Mouse (Mus musculus): ENCODE data around the gene 2410004B18Rik.
"Not testable (repeated sequence)": the region's sequence is repeated elsewhere in the genome, so short reads cannot be mapped to it uniquely, and the experiment has no call there.

The 2410004B18Rik gene

GRCm38 (mm10) chr3:145937505-145938404 is at the start of gene 2410004B18Rik:
Gene 2410004B18Rik (plus strand): TSS chr3:145938014.
- peak; percentile 85 to 92 for DNase-seq (ENCODE audit: low spot score in 2 of 2)

DNA sequence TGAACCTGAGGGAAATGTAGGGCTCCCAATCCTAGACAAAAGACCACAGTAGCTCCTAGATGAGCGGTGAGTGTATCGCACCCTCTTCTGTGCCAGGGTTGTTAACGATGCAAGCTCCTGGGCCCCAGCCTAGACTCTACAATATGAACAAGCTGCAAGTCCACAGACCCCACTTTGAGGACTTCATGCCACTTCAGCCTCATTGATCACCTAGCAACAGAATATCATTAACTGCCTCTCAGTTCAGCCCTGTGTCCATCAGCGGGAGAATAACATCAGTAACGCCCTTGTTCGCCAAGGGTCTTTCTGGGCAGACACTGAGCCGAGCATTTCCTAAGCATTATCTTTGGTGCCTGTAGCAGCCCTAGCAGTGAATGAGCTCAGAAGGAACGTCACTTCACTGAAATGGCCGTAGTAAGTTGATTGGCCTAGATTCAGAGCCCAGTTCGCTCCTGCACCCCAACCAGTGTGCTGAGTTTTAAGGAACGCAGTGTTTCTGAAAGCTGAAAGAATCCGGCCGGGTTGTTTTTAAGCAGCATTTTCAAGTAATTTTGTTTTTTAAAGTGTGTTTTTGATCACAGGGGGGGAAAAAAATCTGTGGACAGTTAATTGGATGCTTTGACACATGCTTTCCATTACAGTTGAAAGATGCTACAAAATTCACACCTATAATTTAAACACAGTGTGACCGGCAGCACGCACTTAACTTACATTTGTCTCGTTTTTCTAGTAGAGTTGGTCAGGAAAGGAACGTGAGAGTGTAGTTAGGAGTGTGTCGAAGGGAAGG is 47.3 kb upstream of the 2410004B18Rik start:
- DNase-seq (ENCODE audit: low spot score in 2 of 2), result no peak

- DNase-seq (ENCODE audit: low spot score in 2 of 2), result no peak
These were observed 45.4 kb upstream of the 2410004B18Rik start for GRCm38 (mm10) chr3:145892451-145892850.

DNA sequence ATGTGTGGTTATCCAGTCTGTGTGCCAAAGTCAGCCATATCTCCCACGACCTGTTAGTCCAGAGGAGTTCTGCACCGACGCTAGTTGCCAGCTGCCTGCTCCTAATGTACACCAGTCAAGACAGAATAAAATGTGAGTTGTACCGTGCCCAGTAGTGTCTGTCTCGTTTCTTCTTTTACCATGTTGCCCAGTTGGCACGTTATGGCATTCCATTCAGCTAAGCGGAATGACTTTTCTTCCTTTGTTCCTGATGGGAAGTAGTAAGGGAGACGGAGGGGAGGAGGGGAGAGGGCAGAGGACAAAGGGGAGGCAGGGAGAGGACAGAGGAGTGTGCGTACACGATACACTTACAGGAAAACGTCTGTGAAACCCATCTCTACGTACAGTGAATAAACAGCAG is 43.7 kb upstream of the 2410004B18Rik start:
- no peak for DNase-seq (ENCODE audit: low spot score in 2 of 2)

- no peak for DNase-seq (ENCODE audit: low spot score in 2 of 2)
These were observed 40.1 kb upstream of the 2410004B18Rik start for GRCm38 (mm10) chr3:145897749-145898148.

- no peak for DNase-seq (ENCODE audit: low spot score in 2 of 2)
These were observed 38.0 kb upstream of the 2410004B18Rik start for GRCm38 (mm10) chr3:145899832-145900231.

DNA sequence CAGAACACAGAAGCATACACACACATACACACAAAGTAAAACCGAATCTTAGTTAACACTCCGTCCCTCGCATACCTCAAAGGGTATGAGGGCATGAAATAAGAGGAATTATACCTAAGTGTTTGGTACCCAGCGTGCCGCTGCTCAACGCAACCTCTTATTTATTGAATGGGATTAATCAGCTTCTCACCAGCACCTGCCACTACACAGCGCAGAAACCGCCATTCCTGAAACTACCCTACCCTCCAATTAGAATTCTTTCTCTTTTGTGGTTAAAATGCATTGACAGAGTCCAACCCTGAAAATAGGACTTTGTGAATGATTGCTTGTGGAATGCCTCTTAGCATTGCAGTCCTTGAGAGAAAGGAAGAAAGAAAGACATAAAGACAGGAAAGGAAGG is 34.3 kb upstream of the 2410004B18Rik start:
- no peak for DNase-seq (ENCODE audit: low spot score in 2 of 2)

- DNase-seq (ENCODE audit: low spot score in 2 of 2), result peak; percentile 49 to 75
These were observed 32.7 kb upstream of the 2410004B18Rik start for GRCm38 (mm10) chr3:145904850-145905776.

- no peak for DNase-seq (ENCODE audit: low spot score in 2 of 2)
These were observed 31.2 kb upstream of the 2410004B18Rik start for GRCm38 (mm10) chr3:145906582-145906981.

GRCm38 (mm10) chr3:145912512-145912911 is 25.3 kb upstream of the 2410004B18Rik start:
- DNase-seq (ENCODE audit: low spot score in 2 of 2), result no peak

- no peak for DNase-seq (ENCODE audit: low spot score in 2 of 2)
These were observed 24.6 kb upstream of the 2410004B18Rik start for GRCm38 (mm10) chr3:145913263-145913662.

DNA sequence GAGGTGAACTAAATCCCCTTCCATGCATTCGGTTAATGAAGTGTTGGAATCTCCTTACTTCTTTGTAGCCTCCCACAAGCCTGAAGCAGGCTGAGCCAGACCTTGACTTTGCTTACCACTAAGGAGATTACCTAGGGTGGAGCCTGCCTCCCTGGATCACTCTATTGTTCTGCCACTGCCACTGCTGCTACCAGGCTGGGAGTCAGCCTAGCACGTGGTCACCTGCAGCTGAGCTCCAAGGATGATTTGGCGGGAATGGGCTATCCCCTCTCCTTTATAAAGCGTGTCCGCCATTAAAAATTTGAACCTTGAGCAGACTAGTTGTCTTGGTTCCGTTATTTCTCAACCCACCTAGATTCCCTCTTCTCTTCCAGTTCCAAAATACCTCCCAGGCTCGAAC is 23.9 kb upstream of the 2410004B18Rik start:
- not testable (repeated sequence) for DNase-seq (ENCODE audit: low spot score in 2 of 2)

DNA sequence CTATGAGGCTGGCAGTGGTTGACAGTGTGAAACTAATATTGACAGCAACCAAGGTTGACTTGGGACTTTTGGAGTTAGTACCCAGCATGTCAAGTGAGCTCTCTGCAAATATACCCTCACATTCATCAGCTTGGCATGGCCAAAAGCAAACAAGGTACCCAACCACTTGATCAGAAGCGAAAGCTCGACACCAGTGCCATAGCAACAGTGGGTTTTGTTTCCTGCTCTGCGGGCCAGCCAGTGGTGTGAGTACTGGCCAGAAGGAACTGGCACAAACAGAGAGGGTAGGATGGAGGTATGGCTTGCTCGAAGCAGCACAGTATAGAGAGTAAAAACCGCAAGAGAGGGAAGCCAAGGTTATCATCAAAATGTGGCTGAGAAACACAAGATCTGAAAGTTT is 21.4 kb upstream of the 2410004B18Rik start:
- DNase-seq (ENCODE audit: low spot score in 2 of 2), result no peak

DNA sequence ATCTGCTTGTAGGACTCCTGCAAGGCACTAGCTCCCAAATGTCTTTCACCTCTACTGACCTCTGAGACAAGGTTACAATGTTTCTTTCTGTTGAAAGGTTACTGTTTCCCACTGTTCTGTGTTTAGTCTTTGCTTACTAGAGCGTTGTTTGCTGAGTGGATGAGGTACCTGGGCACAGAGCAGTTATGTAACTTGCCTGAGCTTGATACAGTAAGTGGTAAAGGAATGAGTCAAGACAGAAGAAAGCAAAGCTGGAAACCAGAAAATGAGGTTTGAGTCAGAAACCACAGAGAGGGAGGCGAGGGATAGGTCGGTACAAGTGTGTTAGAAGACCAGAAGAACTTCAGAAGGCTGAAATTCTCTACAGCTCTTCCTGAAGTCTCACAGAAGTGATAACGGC is 21.0 kb upstream of the 2410004B18Rik start:
- no peak for DNase-seq (ENCODE audit: low spot score in 2 of 2)

DNA sequence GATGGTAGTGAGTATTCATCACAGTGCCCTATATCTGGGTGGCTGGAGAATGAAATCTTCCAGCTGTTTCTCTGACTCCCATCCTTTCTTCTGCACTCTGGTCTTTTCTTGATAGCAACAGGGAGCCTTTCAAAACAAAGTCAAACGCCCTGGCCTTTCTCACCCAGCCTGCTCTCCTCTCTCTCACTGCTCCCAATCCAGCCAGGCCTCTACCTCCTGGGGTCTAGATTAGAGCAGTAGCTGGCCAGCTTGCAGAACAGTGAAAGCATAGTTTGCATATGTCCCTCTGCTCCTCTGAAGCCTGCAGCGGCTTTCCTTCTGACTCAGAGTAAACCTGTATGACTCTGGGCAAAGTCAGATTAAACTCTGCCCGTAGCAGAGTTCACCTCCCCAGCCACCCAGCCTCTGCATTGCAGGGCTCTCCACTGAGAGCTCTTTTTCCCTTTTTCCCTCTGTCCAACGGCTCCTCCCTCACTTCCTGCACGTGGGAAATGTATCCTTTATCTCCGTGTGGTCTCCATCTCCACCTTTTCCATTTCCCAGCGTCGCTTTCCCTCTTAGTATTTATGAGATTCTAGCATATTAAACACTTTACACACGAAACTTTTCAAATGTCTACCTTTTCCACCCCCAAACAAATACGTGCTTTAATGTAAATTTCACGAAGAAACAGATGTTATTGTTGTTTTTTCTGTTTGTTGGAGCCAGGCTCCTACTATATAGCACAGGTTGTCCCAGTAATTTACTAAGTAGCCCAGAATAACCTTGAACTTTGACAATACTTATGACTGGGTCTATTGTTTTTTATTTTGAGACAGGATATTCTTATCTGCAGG is 15.6 kb upstream of the 2410004B18Rik start, which contains the start of gene Bcl10:
TSS of gene Bcl10 (plus strand) at position 786 of the 836 bp plus-strand sequence.
- DNase-seq (ENCODE audit: low spot score in 2 of 2), result no peak

GRCm38 (mm10) chr3:145922971-145923370 is 14.8 kb upstream of the 2410004B18Rik start:
- no peak for DNase-seq (ENCODE audit: low spot score in 2 of 2)

- peak; percentile 99 for DNase-seq (ENCODE audit: low spot score in 2 of 2)
These were observed 13.8 kb upstream of the 2410004B18Rik start for GRCm38 (mm10) chr3:145923874-145924577.

DNA sequence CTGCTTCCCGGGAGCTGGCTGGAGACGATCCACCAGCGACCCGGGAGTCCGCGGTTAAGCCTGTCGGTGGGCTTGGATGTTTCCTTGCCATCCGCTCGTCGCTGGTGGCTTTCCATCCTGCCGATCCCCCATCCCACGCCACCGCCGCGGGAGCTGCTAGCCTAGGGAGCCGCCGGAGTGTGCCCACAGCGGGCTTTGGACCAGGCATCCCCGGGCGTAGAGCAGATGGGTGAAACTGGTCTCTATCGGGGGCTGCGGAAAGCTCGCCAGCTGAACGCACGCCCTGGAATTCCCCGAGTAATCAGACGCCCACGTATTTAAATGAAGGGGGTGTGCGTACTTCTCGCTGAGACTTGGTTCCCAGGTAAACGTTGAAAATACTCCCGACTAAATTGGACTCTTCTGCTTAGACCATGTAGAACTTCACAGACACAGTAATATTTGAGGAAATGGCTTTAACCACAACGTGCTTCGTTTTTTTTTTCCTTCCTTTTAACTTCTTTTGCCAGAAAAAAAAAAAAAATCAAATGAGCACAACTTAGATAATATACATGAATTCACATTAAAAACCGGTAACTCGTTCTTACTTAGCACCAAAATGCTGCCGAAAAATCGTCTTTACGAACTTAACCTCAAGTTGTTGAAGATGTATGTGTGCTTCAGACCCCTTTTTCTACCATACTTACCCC is 13.0 kb upstream of the 2410004B18Rik start:
- peak; percentile 53 to 59 for DNase-seq (ENCODE audit: low spot score in 2 of 2)

GRCm38 (mm10) chr3:145925506-145925905 is 12.3 kb upstream of the 2410004B18Rik start:
- DNase-seq (ENCODE audit: low spot score in 2 of 2), result no peak

All from urinary bladder, postnatal 4 days (tissue).